Mouse (Mus musculus): ENCODE results near the gene Stat2.
"Not testable (repeated sequence)": the region's sequence is repeated elsewhere in the genome, so short reads cannot be mapped to it uniquely, and the experiment has no call there.

Gene Stat2

DNA sequence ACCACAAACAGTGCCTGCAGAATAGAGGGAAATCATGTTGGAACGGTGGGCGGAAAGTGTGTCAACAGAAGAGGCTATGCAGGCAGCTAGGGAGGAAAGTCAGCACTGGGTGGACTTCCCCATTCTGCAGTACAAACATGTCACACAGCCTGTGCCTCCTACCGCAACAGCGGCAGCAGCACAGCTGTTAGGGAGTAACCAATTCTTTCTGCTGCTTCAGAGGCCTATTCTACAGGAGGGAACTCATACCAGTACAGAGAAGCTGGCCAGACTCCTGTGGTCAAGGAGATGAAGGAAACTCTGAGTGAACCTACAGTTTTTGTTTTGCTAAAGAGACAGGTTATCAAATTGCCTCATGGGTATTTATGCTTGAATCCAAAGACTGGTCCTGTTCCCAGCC lies 11.4 kb upstream of the Stat2 start:
- DNase-seq (ENCODE audit: low read depth, low spot score), result peak; percentile 87

DNA sequence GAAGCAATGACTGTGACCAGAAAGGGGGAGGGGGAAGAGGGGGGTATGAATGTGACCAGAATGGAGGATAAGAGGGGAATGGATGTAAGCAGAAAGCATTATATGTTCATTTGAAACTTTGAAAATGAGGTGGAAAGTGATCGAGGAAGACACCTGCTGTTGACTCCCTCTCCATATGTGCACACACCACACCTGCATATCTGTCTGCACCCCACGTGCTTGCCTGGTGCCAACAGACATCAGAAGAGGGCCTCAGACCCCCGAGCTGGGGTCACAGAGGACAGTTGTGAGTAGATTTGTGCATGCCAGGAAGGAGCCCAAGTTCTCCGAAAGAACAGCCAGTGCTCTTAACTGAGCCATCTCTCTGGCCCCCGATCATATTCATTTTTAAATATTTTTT lies 10.4 kb upstream of the Stat2 start:
- DNase-seq (ENCODE audit: low read depth, low spot score), result peak; percentile 62

DNA sequence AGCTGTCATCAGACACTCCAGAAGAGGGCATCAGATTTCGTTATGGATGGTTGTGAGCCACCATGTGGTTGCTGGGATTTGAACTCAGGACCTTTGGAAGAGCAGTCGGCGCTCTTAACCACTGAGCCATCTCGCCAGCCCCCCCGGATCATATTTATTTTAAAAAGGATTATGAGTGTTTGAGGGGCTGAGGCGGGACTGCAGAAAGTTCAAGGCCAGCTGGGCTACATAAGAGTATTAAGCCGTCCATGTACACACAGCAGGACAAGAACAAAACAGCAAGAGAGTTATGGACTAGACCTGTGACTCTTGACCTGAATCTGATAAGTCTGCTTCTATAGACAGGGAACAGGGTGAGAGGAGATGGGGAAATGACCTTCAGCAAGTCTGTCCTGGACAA lies 10.0 kb upstream of the Stat2 start:
- peak; percentile 22 for DNase-seq (ENCODE audit: low read depth, low spot score)

DNA sequence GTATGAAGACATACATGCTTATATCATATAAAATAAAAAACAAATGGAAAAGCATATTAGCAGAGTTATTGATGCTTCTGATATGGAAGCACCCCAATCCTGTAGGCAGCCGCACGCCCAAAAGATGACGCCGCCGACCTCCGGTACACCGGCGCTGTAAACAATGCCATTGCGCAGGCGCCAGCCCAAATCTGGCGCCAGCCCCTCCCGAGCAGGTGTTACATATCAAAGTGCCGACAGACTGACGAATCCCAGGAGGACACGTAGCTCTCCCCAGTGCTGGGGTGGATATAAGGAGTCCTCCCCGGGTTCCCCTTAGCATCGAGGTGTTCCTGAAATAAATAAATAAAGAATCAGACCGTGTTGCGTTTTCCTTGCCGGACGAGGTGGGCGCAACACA lies 8.1 kb upstream of the Stat2 start:
- DNase-seq (ENCODE audit: low read depth, low spot score), result no peak

DNA sequence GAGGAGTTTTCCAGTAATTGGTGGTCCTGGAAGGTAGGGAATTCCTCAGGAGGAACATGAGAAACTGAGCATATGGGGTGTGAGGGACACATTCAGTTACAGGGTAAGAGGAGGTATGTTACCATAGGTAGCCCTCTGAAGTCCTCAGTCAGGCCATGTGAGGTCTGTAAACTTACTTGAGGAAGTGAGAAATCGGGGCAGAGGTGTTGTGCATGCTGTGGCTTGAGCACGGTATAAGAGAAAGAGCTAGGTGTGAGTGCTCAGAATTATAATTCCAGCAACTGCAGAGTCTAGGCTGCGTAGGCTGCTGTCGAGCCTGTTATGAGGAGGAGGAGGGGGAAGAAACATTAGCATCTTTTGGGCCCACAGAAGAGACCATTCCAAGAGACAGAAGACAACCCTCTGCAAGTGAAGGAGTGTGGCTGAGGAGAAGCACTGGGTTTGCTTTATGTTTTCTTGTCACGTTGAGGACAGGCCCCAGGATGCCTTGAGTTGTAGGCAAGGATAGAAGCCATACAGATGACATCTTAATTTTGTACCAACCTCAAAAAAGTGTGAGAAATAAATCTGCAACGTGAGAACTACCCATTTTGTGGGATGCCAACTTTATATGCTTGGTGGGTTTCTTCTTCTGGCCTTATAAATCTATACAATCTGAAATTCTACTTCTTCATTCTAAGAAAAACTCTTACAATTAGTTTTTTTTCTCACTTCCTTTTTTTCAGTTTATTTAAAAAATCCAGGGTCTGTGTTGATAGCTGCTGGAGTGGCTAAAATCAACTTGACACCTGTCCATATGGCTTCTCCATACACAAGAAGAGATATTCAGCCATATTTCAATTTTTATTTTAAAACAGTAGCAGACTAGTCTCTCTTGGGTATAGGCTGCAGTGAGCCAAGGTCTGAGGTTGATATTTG lies 6.7 kb upstream of the Stat2 start:
- DNase-seq (ENCODE audit: low read depth, low spot score), result peak; percentile 90

DNA sequence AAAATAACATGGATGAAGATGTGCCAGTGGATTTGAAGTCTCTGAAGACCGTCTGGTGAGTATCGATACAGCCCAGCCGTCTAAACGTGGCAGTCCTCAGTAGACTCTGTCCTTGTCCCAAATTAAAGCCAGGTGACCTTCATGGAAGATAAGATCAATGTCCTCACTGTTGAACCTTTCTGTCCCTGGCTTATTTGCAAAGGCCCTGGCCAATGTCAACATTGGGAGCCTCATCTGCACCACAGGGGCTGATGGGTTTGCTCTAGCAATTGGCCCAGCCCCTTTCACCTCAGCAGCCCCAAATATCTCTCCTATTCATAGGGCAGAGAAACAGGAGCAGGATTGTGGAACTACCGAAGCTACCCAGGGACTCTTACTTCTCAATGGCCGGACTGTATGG lies 2.0 kb upstream of the Stat2 start, which contains the start of gene Apof:
Gene Apof (plus strand): TSS at position 301 of the 400 bp plus-strand sequence.
- DNase-seq (ENCODE audit: low read depth, low spot score), result no peak

DNA sequence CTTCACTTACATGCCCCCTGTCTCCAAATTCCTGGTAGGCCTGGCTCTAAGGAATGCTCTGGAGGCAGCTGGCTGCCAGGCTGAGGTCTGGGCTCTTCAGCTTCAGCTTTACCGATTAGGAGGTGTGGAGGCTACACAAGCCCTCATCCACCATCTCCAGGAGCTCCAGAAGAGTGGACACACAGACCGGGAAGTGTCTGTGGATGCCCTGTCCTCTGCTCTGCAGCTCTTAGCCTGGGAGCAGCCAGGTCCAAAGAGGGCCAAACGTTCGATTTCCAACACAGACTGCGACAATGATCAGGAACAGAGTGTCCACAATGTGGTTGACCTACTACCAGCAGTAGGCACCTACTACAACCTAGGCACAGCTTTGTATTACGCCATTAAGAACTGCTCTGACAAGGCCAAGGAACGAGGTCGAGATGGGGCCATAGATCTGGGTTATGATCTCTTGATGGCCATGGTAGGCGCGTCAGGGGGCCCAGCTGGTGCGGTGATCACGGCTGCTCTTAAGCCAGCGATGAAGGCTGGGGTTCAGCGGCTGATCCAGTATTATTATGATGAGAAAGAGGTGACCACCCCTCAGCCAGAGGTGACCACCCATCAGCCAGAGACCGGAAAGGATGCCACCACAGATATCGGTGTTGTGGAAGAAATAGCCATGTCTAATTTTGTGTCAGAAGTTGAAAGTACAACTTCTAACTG lies 1.0 kb upstream of the Stat2 start:
- DNase-seq (ENCODE audit: low read depth, low spot score), result no peak

DNA sequence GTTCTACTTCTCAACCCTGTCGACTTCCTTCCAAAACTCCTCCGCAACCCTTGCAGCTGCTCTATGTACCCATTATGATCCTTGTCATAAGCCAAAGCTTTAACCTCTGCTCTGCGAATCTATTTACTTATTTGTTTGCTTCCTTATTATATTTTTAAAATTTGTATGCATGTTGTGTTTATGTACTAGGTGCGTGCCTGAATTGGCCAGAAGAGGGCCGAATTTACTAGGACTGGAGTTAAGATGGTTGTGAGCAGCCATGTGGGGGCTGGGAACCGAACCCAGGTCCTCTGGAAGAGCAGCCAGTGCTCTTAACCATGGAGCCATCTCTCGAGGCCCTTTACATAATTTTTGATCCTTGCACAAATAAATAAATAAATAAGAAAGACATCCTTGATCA lies 507 bp downstream of the Stat2 start:
- no peak for DNase-seq (ENCODE audit: low read depth, low spot score)

DNA sequence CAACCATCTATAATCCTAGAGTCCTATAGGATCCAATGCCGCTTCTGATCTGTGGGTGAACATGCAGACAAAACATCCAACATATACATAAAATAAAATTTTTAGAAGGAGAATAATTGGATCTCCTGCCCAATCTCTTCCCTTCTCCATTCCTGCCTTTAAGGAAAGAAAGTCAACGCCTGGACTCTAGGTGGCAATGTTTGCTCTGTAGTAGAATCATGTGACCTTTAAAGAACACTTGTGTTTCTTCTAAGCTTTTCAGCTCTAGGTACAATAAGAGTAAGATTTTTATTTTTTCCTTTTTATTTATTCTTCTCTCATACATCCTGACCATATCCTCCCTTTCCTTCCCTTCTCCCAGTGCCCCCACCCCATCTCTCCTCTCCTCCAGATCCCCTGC lies 1.5 kb downstream of the Stat2 start:
- peak; percentile 22 for DNase-seq (ENCODE audit: low read depth, low spot score)

DNA sequence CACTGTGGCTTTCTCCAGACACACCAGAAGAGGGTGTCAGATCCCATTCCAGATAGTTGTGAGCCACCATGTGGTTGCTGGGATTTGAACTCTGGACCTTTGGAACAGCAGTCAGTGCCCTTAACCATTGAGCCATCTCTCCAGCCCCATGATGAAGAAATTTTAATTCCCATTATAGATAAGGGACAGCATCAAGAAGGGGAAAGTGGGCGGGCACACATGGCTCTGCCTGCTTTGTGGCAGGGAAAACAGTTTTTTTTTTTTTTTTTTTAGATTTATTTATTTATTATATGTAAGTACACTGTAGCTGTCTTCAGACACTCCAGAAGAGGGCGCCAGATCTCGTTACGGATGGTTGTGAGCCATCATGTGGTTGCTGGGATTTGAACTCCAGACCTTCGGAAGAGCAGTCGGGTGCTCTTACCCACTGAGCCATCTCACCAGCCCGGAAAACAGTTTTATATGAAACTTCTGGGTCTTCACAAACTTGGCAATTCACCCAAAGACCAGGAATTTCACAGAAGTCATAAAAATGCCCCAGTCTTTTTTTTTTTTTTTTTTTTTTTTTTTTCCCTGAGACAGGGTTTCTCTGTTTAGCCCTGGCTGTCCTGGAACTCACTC lies 2.6 kb downstream of the Stat2 start:
- not testable (repeated sequence) for DNase-seq (ENCODE audit: low read depth, low spot score)

DNA sequence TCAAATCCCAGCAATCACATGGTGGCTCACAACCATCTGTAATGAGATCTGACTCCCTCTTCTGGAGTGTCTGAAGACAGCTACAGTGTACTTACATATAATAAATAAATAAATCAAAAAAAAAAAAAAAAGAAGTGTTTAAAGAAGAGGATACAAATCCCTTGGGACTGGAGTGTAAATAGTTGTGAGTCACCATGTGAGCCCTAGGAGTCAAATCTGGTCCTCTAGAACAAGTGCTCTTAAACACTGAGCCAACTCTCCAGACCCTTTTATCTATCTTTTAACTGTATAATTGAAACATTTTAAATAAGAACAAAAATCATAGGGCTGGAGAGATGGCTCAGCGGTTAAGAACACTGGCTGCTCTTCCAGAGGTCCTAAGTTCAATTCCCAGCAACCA lies 5.0 kb downstream of the Stat2 start:
- DNase-seq (ENCODE audit: low read depth, low spot score), result not testable (repeated sequence)

DNA sequence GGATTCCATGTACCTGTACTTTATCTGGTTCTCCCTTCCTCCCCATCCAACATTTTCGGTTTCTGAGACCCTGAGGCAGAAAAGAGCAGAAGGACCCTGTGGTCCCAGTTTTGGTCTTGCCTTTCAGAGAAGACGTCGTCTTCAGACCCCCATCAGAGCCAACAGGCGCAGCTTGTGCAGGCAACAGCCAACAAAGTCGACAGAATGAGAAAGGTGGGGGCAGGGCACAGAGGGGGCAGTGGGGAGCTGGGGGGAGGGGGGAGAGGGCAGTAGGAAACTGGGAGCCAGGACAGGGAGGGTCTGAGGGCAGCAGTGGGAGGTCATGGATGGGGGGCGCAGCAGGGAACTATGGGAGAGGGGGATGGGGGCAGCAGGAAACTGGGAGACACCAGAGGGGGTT lies 7.8 kb downstream of the Stat2 start:
- no peak for DNase-seq (ENCODE audit: low read depth, low spot score)

DNA sequence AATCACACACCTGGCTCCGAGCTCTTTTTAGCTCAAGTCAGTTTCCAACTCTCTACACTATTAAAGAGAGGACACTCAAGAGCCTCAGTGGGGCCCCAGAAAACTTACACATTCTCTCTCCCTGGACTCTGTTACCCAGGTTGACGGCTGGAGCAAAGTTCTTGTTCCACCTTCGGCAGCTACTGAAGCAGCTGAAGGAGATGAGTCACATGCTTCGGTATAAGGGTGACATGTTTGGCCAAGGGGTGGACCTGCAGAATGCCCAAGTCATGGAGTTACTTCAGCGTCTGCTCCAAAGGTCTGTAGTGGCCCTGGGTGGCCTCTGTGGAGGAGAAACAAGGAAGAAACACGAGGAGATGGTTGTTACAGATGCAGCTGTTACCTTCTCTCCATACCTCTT lies 10.6 kb downstream of the Stat2 start:
- DNase-seq (ENCODE audit: low read depth, low spot score), result no peak

DNA sequence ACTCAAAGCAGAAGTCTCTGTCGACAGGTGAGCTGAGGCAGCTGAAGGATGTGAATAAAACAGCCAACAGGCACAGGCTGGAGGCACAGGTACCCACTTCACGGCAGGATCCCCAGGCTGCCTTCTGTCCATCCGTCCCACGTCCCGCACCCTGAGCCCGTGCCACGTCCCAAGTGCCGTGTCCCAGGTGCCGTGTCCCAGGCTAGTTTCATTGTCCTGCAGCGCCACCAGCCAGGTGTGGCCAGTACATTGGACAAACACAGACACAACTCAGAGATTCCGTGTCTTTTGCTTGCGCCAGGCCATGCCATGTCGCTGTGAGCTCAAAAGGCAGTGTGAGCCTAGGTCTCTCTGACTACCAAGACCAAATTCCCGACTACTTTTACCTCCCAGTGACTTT lies 11.3 kb downstream of the Stat2 start:
- no peak for DNase-seq (ENCODE audit: low read depth, low spot score)

DNA sequence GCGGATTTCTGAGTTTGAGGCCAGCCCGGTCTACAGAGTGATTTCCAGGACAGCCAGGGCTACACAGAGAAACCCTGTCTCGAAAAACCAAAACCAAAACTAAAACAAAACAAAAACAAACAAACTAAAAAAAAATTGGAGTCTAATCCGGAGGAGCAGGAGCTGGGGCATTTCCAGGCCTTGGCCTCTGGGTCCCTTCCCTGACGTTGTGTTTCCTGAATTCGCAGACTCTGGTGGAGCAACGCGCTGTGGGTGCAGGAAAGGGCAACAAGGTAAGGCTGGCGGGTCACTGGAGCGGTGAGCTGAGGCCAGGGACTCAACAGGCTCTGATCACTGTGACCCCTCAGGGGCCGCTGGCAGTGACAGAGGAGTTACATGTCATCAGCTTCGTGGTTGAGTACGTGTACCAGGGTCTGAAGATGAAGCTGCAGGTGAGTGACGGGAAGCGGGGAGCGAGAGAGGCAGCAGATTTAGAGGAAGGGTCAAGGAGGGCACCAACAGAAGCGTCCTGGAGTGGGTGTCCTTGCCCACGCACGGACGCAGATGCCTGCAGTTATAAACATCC lies 12.6 kb downstream of the Stat2 start:
- DNase-seq (ENCODE audit: low read depth, low spot score), result no peak

DNA sequence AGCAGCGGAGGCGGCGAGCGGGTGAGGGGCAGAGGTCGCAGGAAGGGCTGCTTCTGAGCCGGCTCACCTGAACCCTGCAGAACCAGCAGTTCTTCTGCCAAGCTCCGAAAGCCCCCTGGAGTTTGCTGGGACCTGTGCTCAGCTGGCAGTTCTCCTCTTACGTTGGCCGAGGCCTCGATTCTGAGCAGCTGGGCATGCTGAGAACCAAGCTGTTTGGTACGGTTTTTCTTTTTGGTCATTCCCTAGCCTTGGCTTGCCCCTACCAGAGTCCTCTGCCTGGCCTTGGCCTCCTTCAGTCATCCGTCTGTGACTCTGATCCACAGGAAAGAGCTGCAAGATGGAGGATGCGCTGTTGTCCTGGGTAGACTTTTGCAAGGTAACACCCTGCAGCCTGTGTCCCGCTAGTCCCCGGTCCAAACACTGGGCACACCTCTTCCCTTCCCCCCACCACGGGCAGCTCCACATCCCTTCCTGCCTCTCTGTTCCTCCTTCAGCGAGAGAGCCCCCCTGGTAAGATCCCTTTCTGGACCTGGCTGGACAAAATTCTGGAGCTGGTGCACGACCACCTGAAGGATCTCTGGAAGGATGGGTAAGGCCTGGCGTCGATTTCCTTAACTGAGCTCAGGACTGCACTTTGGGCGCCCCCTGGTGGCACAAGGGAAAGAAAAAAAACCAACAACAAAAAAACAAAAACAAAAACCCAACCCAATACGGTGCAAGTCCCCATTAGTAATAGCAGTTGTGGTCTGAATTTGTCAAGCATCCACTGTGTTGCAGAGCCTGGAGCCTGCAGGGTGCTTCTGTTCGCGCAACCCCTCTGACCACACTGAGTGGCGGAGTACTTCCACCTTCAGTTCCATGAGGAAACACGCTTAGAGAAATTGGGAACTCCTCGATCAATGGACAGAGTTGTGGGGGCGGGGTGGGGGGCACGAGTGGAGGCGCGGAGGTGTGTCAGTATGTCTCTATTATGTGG lies 13.5 kb downstream of the Stat2 start:
- peak; percentile 69 for DNase-seq (ENCODE audit: low read depth, low spot score)

DNA sequence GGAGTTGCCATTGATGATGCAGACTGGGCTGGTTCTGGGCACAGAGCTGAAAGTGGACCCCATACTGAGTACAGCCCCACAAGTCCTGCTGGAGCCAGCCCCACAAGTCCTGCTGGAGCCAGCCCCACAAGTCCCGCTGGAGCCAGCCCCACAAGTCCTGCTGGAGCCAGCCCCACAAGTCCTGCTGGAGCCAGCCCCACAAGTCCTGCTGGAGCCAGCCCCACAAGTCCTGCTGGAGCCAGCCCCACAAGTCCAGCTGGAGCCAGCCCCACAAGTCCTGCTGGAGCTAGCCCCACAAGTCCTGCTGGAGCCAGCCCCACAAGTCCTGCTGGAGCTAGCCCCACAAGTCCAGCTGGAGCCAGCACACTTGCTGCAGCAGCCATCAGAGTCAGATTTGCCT lies 20.2 kb downstream of the Stat2 start:
- not testable (repeated sequence) for DNase-seq (ENCODE audit: low read depth, low spot score)

DNA sequence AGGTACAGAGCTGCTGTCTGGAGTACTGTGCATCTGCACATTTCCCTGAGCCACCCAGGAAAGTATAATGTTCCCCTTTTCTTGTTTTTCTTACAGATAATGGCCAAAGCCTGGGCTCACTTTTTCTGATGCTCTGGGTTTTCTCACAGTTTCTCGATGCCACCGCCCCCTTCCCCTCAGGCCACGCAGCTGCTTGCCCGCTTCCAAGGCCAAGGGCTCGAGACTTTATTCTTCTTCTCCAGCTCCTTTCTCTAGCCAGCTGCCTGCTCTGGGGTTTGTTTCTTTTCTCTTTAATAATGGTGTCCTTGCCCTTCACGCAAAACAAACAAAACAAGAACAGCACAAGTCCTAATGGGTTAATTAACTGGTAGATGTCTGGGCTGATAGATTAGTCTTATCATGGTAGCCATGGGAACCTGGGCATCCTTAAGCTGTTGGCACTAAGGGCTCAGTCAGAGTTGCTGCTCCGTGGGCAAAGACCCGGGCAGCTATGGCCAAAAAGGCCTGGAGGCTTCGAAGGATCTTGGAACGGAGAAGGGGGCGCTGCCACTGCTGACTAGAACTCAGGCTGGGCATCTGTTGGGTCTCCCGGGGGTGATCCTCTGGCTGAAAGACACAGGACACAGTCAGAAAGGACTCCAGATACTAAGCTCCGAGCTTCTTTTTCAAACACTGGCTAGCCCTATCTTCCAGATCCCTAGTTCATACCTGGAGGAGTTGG lies 26.2 kb downstream of the Stat2 start:
- no peak for DNase-seq (ENCODE audit: low read depth, low spot score)

DNA sequence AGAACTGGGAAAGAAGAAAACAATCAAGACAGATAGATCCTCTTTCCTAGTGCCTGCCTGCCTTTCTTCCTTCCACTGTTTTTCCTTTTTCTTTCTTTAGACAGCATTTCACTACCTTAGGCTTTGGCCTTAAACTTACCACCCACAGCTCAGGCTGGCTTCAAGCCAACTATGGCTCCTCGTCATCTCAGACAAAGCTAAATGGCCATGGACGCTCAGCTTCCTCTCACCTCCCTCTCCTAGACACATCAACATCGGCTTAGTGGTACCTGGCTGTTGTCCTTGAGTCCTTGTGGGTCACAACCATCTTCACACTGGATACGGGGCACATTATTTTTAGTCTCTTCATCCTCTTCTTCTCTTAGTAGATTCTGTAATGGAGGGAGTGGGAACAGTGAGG lies 26.9 kb downstream of the Stat2 start:
- DNase-seq (ENCODE audit: low read depth, low spot score), result no peak

DNA sequence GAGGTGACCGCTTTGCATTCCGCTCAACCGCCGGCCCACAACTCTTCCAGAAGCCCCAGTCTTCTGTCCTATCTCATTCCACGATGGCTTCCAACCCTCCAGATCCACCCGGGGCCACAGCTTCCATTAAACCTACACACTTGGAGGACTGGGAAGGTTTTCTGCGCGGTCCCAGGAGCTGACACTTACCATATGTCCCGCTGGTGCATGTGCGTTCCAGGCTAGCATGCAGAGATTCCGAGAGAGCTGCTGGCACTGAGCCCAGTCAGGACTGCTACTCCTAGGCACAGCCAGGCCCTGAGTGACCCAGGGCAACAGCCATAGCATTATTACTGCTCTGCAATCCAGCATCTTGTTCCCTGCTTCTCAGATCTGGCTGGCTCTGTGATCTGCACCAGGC lies 27.3 kb downstream of the Stat2 start:
- DNase-seq (ENCODE audit: low read depth, low spot score), result no peak
